Mouse (Mus musculus) heart, postnatal 14 days (tissue): ENCODE measurements at regions not wholly inside any gene's neighbourhood (a gene's known extent, or its start where the extent isn't known, plus 50 kb on each side); places are given as distances from the start of the nearest gene placed in this dataset.
A peak's percentile ranks its signal among the peaks of the same experiment; 100 is the strongest.

Source experiments
- DNase-seq, 2 experiments: peaks; one replicate each; pipeline ENCODE4 v3.0.0; 2021 to 2022
- intact Hi-C: fragments of 180-260 bp; cut with DNase I; formaldehyde crosslinking; loops from one replicate; pipeline ENCODE4 v1.15.1; 2025

- DNase-seq, result peak in 1 of 2 experiments; percentile 15
- intact Hi-C loops, result no loop called here
These were observed 230.0 kb downstream of the Slc30a10 start for GRCm38 (mm10) chr1:185684638-185685037.

DNA sequence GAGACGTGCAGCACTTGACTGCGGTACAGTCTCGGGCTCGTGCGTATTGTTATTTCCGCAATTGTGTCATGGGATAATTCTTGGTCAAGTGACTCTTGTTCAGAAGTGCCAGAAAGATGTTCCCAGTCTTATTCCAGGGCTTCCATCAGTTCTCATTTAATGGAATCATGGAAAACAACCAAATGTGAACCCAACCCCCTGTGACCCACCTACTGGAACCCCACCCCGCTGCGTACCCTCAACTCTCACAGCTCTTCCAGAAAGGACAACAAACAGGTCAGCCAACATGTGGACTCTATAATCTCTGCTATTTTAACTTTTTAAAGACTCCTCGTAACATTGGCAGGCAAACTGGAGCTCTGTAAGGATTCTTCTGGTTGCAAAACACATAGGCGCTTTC, 233.9 kb downstream of the Slc30a10 start:
- DNase-seq, result no peak
- intact Hi-C loops, result no loop called here

DNA sequence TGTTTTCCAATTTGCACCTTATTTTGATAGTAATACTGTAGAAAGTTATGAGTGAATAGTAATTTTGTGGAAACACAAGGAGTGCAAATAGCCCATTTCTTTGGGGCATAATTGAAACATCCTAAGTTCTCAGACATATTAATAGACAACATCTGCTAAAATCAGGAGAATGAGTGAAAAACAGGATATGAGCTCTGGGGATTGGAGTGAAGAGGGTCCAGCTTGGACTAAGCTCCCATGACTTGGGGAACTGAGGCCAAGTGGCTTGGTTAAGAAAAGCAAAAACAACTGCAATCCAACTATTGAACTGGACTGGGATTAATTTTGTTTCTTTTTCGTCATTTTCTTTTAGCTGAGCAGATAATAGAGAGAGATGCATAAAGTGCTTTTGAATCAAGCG, 240.7 kb downstream of the Slc30a10 start:
- no peak for DNase-seq

GRCm38 (mm10) chr1:185699758-185700157, 245.1 kb downstream of the Slc30a10 start:
- DNase-seq, result no peak
- intact Hi-C loops, result no loop called here

More for the DNA sequence above, 240.7 kb downstream of the Slc30a10 start:
- intact Hi-C loops, result no loop called here

GRCm38 (mm10) chr1:185726324-185726723, 271.7 kb downstream of the Slc30a10 start:
- DNase-seq, result no peak
- intact Hi-C loops, result no loop called here

DNA sequence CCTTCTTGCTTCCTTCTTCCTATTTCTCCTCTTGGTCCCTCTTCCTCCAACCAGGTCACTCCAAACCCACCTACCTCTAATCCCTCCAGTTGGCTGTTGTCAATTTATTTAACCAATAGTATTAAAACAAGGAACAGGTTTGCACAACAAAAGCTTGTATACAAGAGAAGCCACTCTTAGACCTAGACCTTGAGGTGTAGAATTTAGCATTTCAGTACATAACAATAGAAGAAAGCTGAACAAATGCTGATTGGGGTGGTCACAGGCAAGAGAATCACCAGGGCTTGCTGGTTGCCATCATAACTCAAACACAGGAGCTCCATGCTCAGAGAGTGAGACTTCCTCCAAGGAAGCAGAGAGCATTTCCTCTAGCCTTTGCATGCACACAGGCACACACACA, 272.2 kb downstream of the Slc30a10 start:
- DNase-seq, result no peak
- intact Hi-C loops, result no loop called here

DNA sequence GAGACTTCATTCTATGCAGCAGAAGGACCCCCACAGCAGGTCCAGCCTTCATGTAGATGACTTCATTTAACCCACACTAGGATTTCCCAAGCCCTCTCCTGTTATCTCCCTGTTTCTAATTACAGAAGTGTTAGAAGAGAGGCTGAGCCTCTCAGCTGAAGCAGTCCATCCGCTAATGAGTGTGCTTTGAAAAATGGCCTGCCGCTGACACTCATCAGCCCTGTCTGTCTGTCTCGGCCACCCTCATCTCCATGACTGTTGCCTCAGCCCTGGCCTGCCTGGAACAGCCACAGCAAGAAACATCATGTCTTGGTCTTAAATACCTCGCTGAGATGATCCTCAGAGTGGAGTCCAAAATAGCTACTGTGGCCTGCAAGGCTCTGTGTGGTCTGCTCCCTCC, 273.1 kb downstream of the Slc30a10 start:
- no peak for DNase-seq
- intact Hi-C loops, result no loop called here

DNA sequence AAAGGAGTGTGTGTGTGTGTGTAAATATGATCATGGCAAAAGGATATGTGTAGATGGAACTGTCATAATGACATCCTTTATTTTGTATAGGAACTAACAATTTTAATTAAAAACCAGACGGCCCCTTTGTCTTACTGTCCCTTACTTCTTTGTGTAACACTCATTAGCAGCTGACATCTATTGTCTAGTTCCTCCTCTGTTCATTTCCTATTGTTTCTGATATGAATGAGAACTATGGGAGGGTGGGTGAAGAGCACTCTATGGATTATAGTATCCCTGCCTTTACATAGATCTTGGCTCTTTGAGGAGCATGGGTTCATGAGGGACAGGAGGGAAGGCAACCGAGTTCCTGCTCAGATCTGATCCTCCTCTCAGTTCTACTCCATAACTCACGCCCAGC, 273.8 kb downstream of the Slc30a10 start:
- intact Hi-C loops, result no loop called here
- no peak for DNase-seq

DNA sequence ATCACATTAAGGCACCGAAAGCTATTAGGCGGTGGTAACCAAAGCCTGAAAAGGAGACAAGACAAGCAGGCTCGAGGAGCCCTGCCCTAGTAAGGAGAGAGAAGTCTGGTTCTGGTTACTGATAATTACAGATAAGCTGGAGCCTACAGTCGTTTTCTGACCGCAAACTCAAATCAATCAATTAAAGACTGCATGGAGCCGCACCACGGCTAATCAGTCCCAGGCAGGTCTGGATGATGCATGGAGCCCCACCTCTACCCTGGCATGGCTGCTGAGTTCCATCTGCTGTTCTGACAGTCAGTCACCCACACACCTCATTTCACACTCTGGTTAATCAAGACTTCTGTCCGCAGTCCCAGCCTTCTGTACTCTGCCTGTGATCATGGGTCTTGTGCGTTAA, 276.4 kb downstream of the Slc30a10 start:
- DNase-seq, result no peak
- intact Hi-C loops, result no loop called here

GRCm38 (mm10) chr1:185736773-185737172, 282.1 kb downstream of the Slc30a10 start:
- intact Hi-C loops, result no loop called here

GRCm38 (mm10) chr1:185741034-185741890, 286.6 kb downstream of the Slc30a10 start:
- intact Hi-C loops, result no loop called here
- DNase-seq, result no peak

More at GRCm38 (mm10) chr1:185736773-185737172, 282.1 kb downstream of the Slc30a10 start:
- no peak for DNase-seq

GRCm38 (mm10) chr1:185749251-185749650, 294.6 kb downstream of the Slc30a10 start:
- intact Hi-C loops, result no loop called here
- no peak for DNase-seq

DNA sequence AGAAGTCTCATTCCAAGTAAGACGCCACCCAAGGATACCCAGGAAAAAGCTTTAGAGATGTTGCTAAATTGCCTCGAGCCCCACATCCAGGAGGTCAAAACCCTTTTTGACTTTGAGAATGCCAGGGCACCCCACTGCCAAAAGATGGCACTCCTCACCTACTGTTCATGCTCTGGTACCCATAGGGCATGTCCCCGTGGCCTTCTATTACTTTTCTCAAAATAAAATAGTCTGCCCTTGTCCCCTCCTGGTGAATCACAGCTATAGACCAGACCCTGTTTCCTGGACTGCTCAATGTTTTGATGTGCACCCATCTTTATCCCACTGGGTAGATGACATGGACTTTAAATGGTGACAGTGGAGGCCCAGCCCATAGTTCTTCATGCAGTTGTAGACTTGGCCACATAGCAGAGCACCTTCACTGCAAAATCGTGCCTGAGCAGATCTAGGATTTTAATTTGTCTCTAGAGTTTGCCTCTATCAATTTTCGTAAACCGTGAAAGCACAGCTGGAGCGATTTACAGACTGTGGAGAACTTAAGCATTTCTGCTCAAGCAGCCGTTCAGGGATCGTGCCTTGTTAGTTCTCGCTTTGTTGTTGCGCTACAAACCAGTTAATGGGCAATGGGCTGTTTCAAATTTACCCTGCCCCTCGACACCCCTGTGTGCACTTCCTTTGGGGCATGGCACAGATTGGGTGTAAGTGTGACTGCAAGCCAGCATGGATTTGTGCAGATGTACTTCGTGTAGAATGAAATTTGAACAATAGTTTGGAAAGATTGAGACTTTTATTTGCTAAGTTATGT, 300.0 kb downstream of the Slc30a10 start:
- intact Hi-C loops, result loop anchor here (5.0 kb wide), 1 partner anchor 968 kb away; no protein-coding TSS in a partner anchor
- peak in 1 of 2 experiments; percentile 16 for DNase-seq

GRCm38 (mm10) chr1:185757376-185757775, 302.7 kb downstream of the Slc30a10 start:
- intact Hi-C loops, result no loop called here
- no peak for DNase-seq

DNA sequence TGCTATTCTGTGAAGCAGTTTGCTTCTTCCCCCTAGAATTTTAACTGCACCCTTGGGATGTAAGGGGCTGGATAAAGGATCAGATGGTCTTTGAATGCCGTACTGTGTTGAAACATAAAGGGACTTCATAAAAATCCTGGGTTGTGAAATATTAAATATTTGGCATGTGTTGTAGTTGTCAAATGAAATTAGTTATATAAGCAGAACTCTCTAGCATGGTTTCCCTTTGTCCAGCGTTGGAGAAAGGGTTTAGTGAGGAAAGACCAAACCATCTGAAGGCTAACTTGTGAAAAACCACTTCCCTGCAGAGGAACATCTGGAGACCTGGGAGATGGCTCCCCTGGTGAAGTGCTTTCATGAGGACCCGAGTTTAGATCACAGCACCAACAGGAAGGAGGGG, 319.6 kb downstream of the Slc30a10 start:
- intact Hi-C loops, result no loop called here
- no peak for DNase-seq

- intact Hi-C loops, result no loop called here
- no peak for DNase-seq
These were observed 325.0 kb downstream of the Slc30a10 start for GRCm38 (mm10) chr1:185779604-185780003.

- intact Hi-C loops, result no loop called here
These were observed 315.0 kb downstream of the Lyplal1 start for GRCm38 (mm10) chr1:185802156-185802555.

DNA sequence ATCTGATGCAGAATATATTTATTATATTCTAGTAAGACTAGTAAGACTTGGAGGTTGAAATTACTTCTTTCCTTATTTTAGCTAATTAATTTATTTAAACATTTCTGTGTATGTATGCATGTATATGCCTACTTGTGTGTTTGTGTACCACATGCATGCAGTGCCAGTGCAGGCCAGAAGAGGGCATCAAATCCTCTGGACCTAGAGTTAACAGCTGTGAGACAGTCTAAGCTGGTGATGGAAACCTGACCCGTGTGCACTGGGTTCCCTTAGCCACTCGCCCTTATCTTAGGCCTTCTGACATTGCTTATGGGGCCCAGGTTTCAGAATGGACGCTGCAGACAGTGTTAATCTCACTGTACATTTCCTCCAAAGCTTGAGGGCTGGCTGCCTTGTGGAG, 302.2 kb downstream of the Lyplal1 start:
- DNase-seq, result no peak
- intact Hi-C loops, result no loop called here

More at GRCm38 (mm10) chr1:185802156-185802555, 315.0 kb downstream of the Lyplal1 start:
- DNase-seq, result no peak

- intact Hi-C loops, result no loop called here
- DNase-seq, result no peak
These were observed 298.1 kb downstream of the Lyplal1 start for GRCm38 (mm10) chr1:185819044-185819443.

DNA sequence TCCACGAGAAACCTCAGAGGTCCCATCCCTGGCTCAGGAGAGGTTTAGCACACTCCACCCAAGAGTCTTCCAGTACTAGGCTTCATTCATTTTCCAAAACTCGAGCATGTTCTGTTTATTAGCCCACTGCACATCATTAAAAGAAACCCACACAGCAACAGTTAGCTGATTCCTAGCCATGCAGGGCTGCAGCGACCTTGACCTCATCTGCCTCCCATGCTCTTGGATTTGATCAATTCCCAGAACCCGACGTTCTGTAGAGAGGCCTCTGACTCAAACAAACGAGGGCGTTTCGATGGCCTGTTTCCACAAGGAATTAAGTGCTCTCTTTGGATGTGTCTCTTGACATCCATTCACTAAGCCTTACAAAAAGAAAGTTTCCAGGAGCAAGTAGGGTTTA, 294.9 kb downstream of the Lyplal1 start:
- intact Hi-C loops, result no loop called here
- no peak for DNase-seq

GRCm38 (mm10) chr1:185823226-185823625, 293.9 kb downstream of the Lyplal1 start:
- intact Hi-C loops, result no loop called here
- no peak for DNase-seq
